24 mouse cellular contexts compared by ENCODE assay signal in genomic region chr15:79884820-79885219, GRCm38 (mm10). TPM values are rescaled to one million over a fixed set of nuclear protein-coding genes. Genes with fewer than 3 reads are reported as not detected.
"Had no signal": no experiment of that assay in that cellular context is flagged by ENCODE, and none has a peak within 500 bp of the region (broad histone marks: within the 10 kb centered on the region; RNA-seq: fewer than 3 reads in every experiment).

No protein-coding gene starts in this region.

- H3K9me3 ChIP-seq: liver, embryonic 15.5 days; lung, embryonic 15.5 days; megakaryocyte, embryonic 14.5 days; midbrain, embryonic 12.5 days; neural tube, embryonic 13.5 days; stomach, embryonic 15.5 days had no signal

- H3K4me2 ChIP-seq: liver, embryonic 15.5 days; lung, embryonic 15.5 days; midbrain, embryonic 12.5 days; neural tube, embryonic 13.5 days; stomach, embryonic 15.5 days had no signal

- ATAC-seq: liver, postnatal 0 days; lung, postnatal 0 days; midbrain, embryonic 16.5 days had no signal

- H3K36me3 ChIP-seq: liver, embryonic 15.5 days; lung, embryonic 15.5 days; midbrain, embryonic 12.5 days; neural tube, embryonic 13.5 days; stomach, embryonic 15.5 days had no signal

- H3K9ac ChIP-seq: liver, embryonic 15.5 days; liver, postnatal 0 days; lung, embryonic 15.5 days; midbrain, embryonic 12.5 days; neural tube, embryonic 13.5 days; stomach, embryonic 15.5 days had no signal

- DNase-seq: liver, postnatal 0 days; lung, adult 2 months; lung, postnatal 14 days; lung, postnatal 36 days; midbrain, embryonic 14.5 days; right cerebral cortex, postnatal 14 days; thymus, adult 2 months; thymus, postnatal 25 days; thymus, postnatal 4 days had no signal

- H3K27ac ChIP-seq: liver, embryonic 15.5 days; lung, embryonic 15.5 days; macrophage; midbrain, embryonic 12.5 days; neural tube, embryonic 13.5 days; stomach, embryonic 15.5 days; stomach, postnatal 0 days had no signal

- H3K4me3 ChIP-seq: liver, embryonic 15.5 days; lung, embryonic 15.5 days; megakaryocyte, embryonic 14.5 days; midbrain, embryonic 12.5 days; neural tube, embryonic 13.5 days; stomach, embryonic 15.5 days had no signal

- H3K27me3 ChIP-seq: lung, embryonic 15.5 days; neural tube, embryonic 13.5 days; stomach, embryonic 15.5 days had no signal

RNA-seq across cellular contexts. Expression of gene Npcd, which starts 50.8 kb away (rescaled TPM):
- total RNA-seq: megakaryocyte progenitor cell, adult 5-6 weeks; monocyte, adult 5-6 weeks; neutrophil, adult 5-6 weeks had no signal
- polyA plus RNA-seq: liver, embryonic 15.5 days; liver, postnatal 0 days; lung, postnatal 0 days; macrophage; midbrain, embryonic 14.5 days; neural tube, embryonic 11.5 days; neural tube, embryonic 13.5 days; stomach, embryonic 15.5 days; stomach, postnatal 0 days; testis, adult 2 months had no signal
